Mouse (Mus musculus) midbrain, embryonic 16.5 days (tissue): ENCODE results near the gene Nf1. TPM values are rescaled to one million over a fixed set of nuclear protein-coding genes. Genes with fewer than 3 reads are reported as not detected.

Experiments used
- ATAC-seq: fragments of 200-750 bp; cut with Nextera tagmentation; 2 replicates; pipeline ENCODE4 v1.8.0; 2017; ENCODE audit warnings: moderate TSS enrichment
- H3K27ac ChIP-seq: fragments of 300-500 bp; sonication (generic); 2 replicates; pipeline ENCODE4 v1.5.1; 2014; ENCODE audit warnings: mild to moderate bottlenecking, low read length, mixed read lengths
- H3K27me3 ChIP-seq: fragments of 300-500 bp; sonication (generic); 2 replicates; pipeline ENCODE4 v1.6.1; 2014; ENCODE audit warnings: low read depth, low read length, mixed read lengths; ENCODE audit not compliant: control insufficient read depth, insufficient read depth
- H3K36me3 ChIP-seq: fragments of 300-500 bp; sonication (generic); 2 replicates; pipeline ENCODE4 v1.6.1; 2014; ENCODE audit warnings: mild to moderate bottlenecking, low read length, moderate library complexity, mixed read lengths; ENCODE audit not compliant: control insufficient read depth, insufficient read depth
- H3K4me1 ChIP-seq: fragments of 300-500 bp; sonication (generic); 2 replicates; pipeline ENCODE4 v1.6.1; 2014; ENCODE audit warnings: mild to moderate bottlenecking, low read length, mixed read lengths; ENCODE audit not compliant: control insufficient read depth, insufficient read depth
- H3K4me2 ChIP-seq: fragments of 300-500 bp; sonication (generic); 2 replicates; pipeline ENCODE4 v1.6.1; 2014; ENCODE audit warnings: mild to moderate bottlenecking, low read length, mixed read lengths
- H3K4me3 ChIP-seq: fragments of 300-500 bp; sonication (generic); 2 replicates; pipeline ENCODE4 v1.5.1; 2014; ENCODE audit warnings: low read depth, mild to moderate bottlenecking, low read length, moderate library complexity, mixed read lengths
- H3K9ac ChIP-seq: fragments of 300-500 bp; sonication (generic); 2 replicates; pipeline ENCODE4 v1.6.1; 2014; ENCODE audit warnings: low read depth, low read length, mixed read lengths
- H3K9me3 ChIP-seq: fragments of 300-500 bp; sonication (generic); replicated peaks from 2 replicates; pipeline ENCODE4 v1.6.1; 2014; ENCODE audit warnings: mild to moderate bottlenecking, low read length, mixed read lengths; ENCODE audit not compliant: control insufficient read depth, poor library complexity, severe bottlenecking
- WGBS: fragments of 180-500 bp; shearing (Covaris S2); extraction: QIAGEN DNeasy Blood & Tissue Kit; methylation state at CpG from one replicate; pipeline ENCODE4 v1.1.7; 2014; 5-methylcytosine and 5-hydroxymethylcytosine counted together
- polyA plus RNA-seq: library from polyadenylated mRNA; unstranded; fragments of >200 nt; fragmentation: Nextera tagmentation; extraction: Ambion mirVana; gene quantifications from 2 replicates; pipeline ENCODE4 v1.2.1, GENCODE M21; 2015

The Nf1 gene
- polyA plus RNA-seq: 4.7 and 5.8 TPM in 2 replicates

- WGBS: 0% methylated on average over 40 of the region's 49 CpGs
- Histone ChIP-seq H3K9me3 (peaks cover 2% of the 10 kb centered on the region; the same call in 1 of the 2 replicates), H3K4me2 (peak within 1 kb of the TSS; percentile 86), H3K27ac (peak within 1 kb of the TSS; percentile 96), H3K36me3 (no peaks in the 10 kb centered on the region), H3K27me3 (no peaks in the 10 kb centered on the region), H3K9ac (peak within 1 kb of the TSS; percentile 98), H3K4me3 (peak within 1 kb of the TSS; percentile 96), H3K4me1 (peaks cover 12% of the 10 kb centered on the region)
- peak; percentile 96 for ATAC-seq
Observed at GRCm38 (mm10) chr11:79339234-79339807, at the start of gene Nf1. Nf1 (plus strand) TSS chr11:79339693.

GRCm38 (mm10) chr11:79290473-79290872 is 49.0 kb upstream of the Nf1 start:
- H3K4me2 ChIP-seq: no peak overlapping the region
- no peaks in the 10 kb centered on the region for H3K9me3 ChIP-seq
- H3K36me3 ChIP-seq: no peaks in the 10 kb centered on the region
- 50% methylated on average over 2 of the region's 2 CpGs for WGBS
- no peak overlapping the region for H3K9ac ChIP-seq
- no peak overlapping the region for H3K4me3 ChIP-seq
- no peaks in the 10 kb centered on the region for H3K27me3 ChIP-seq
- ATAC-seq: no peak
- no peaks in the 10 kb centered on the region for H3K4me1 ChIP-seq
- no peak overlapping the region for H3K27ac ChIP-seq

- no peak overlapping the region for H3K9ac ChIP-seq
- no peaks in the 10 kb centered on the region for H3K9me3 ChIP-seq
- no peaks in the 10 kb centered on the region for H3K27me3 ChIP-seq
- H3K27ac ChIP-seq: no peak overlapping the region
- H3K36me3 ChIP-seq: no peaks in the 10 kb centered on the region
- H3K4me1 ChIP-seq: no peaks in the 10 kb centered on the region
- H3K4me3 ChIP-seq: no peak overlapping the region
- ATAC-seq: no peak
- WGBS: 82% methylated on average over 5 of the region's 5 CpGs
- no peak overlapping the region for H3K4me2 ChIP-seq
Observed at GRCm38 (mm10) chr11:79291651-79292050, 47.8 kb upstream of the Nf1 start.

- no peak overlapping the region for H3K9ac ChIP-seq
- ATAC-seq: no peak
- 86% methylated on average over 3 of the region's 3 CpGs for WGBS
Observed at GRCm38 (mm10) chr11:79292130-79292529, 47.4 kb upstream of the Nf1 start.

GRCm38 (mm10) chr11:79293025-79293424 is 46.5 kb upstream of the Nf1 start:
- no peak overlapping the region for H3K4me2 ChIP-seq
- no peak overlapping the region for H3K9ac ChIP-seq
- H3K27me3 ChIP-seq: no peaks in the 10 kb centered on the region
- H3K36me3 ChIP-seq: no peaks in the 10 kb centered on the region
- no peaks in the 10 kb centered on the region for H3K9me3 ChIP-seq
- H3K4me1 ChIP-seq: no peaks in the 10 kb centered on the region
- no peak overlapping the region for H3K27ac ChIP-seq
- no peak for ATAC-seq
- H3K4me3 ChIP-seq: no peak overlapping the region
- WGBS: 92% methylated on average over 3 of the region's 3 CpGs

More at GRCm38 (mm10) chr11:79292130-79292529, 47.4 kb upstream of the Nf1 start:
- Histone ChIP-seq H3K4me1 (no peaks in the 10 kb centered on the region), H3K4me2 (no peak overlapping the region), H3K27me3 (no peaks in the 10 kb centered on the region), H3K36me3 (no peaks in the 10 kb centered on the region), H3K27ac (no peak overlapping the region), H3K4me3 (no peak overlapping the region), H3K9me3 (no peaks in the 10 kb centered on the region)

- Histone ChIP-seq H3K9me3 (no peaks in the 10 kb centered on the region), H3K27ac (no peak overlapping the region), H3K4me3 (no peak overlapping the region), H3K36me3 (no peaks in the 10 kb centered on the region), H3K27me3 (no peaks in the 10 kb centered on the region), H3K4me1 (no peaks in the 10 kb centered on the region), H3K4me2 (no peak overlapping the region), H3K9ac (no peak overlapping the region)
- WGBS: 26% methylated on average over 1 of the region's 1 CpGs
- no peak for ATAC-seq
Observed at GRCm38 (mm10) chr11:79293971-79294370, 45.5 kb upstream of the Nf1 start.

GRCm38 (mm10) chr11:79296167-79296566 is 43.3 kb upstream of the Nf1 start:
- Histone ChIP-seq H3K9me3 (no peaks in the 10 kb centered on the region), H3K36me3 (no peaks in the 10 kb centered on the region), H3K9ac (no peak overlapping the region), H3K4me1 (no peaks in the 10 kb centered on the region), H3K27me3 (no peaks in the 10 kb centered on the region), H3K4me2 (no peak overlapping the region), H3K27ac (no peak overlapping the region), H3K4me3 (no peak overlapping the region)
- ATAC-seq: no peak
- WGBS: 54% methylated on average over 1 of the region's 1 CpGs

- no peak within 1 kb of the TSS for H3K4me3 ChIP-seq
- no peaks in the 10 kb centered on the region for H3K27me3 ChIP-seq
- no peaks in the 10 kb centered on the region for H3K4me1 ChIP-seq
- no peak for ATAC-seq
- no peak within 1 kb of the TSS for H3K4me2 ChIP-seq
- H3K9ac ChIP-seq: no peak within 1 kb of the TSS
- H3K27ac ChIP-seq: no peak within 1 kb of the TSS
- H3K9me3 ChIP-seq: no peaks in the 10 kb centered on the region
- WGBS: 94% methylated on average over 5 of the region's 5 CpGs
- no peaks in the 10 kb centered on the region for H3K36me3 ChIP-seq
Observed at GRCm38 (mm10) chr11:79296856-79297491, 42.5 kb upstream of the Nf1 start, which contains the start of gene Gm9964. Gm9964 (minus strand) TSS chr11:79296906.

- no peaks in the 10 kb centered on the region for H3K27me3 ChIP-seq
- no peaks in the 10 kb centered on the region for H3K36me3 ChIP-seq
- H3K4me1 ChIP-seq: no peaks in the 10 kb centered on the region
- H3K4me2 ChIP-seq: no peak overlapping the region
- no peak overlapping the region for H3K4me3 ChIP-seq
- no peak for ATAC-seq
- H3K9ac ChIP-seq: no peak overlapping the region
- WGBS: 84% methylated on average over 9 of the region's 9 CpGs
- H3K9me3 ChIP-seq: no peaks in the 10 kb centered on the region
- no peak overlapping the region for H3K27ac ChIP-seq
Observed at GRCm38 (mm10) chr11:79299719-79300431, 39.6 kb upstream of the Nf1 start.
